Mouse (Mus musculus): ENCODE measurements at regions not wholly inside any gene's neighbourhood (a gene's known extent, or its start where the extent isn't known, plus 50 kb on each side); places are given as distances from the start of the nearest gene placed in this dataset.

- DNase-seq (ENCODE audit: low read depth, low spot score), result no peak
These were observed 322.3 kb upstream of the Gm5148 start for GRCm38 (mm10) chr3:38046611-38047010.

GRCm38 (mm10) chr3:38045989-38046388, 321.7 kb upstream of the Gm5148 start:
- DNase-seq (ENCODE audit: low read depth, low spot score), result no peak

- no peak for DNase-seq (ENCODE audit: low read depth, low spot score)
These were observed 321.2 kb upstream of the Gm5148 start for GRCm38 (mm10) chr3:38045523-38045922.

- DNase-seq (ENCODE audit: low read depth, low spot score), result no peak
These were observed 320.0 kb upstream of the Gm5148 start for GRCm38 (mm10) chr3:38044338-38044737.

GRCm38 (mm10) chr3:38042614-38043013, 318.3 kb upstream of the Gm5148 start:
- peak; percentile 40 for DNase-seq (ENCODE audit: low read depth, low spot score)

GRCm38 (mm10) chr3:38036131-38036530, 311.8 kb upstream of the Gm5148 start:
- DNase-seq (ENCODE audit: low read depth, low spot score), result no peak

- DNase-seq (ENCODE audit: low read depth, low spot score), result no peak
These were observed 309.8 kb upstream of the Gm5148 start for GRCm38 (mm10) chr3:38034138-38034537.

- DNase-seq (ENCODE audit: low read depth, low spot score), result no peak
These were observed 290.5 kb upstream of the Gm5148 start for GRCm38 (mm10) chr3:38014768-38015167.

- no peak for DNase-seq (ENCODE audit: low read depth, low spot score)
These were observed 284.9 kb upstream of the Gm5148 start for GRCm38 (mm10) chr3:38009168-38009567.

GRCm38 (mm10) chr3:38008321-38008720, 284.0 kb upstream of the Gm5148 start:
- DNase-seq (ENCODE audit: low read depth, low spot score), result no peak

- no peak for DNase-seq (ENCODE audit: low read depth, low spot score)
These were observed 283.3 kb upstream of the Gm5148 start for GRCm38 (mm10) chr3:38007626-38008025.

GRCm38 (mm10) chr3:38002275-38002674, 278.0 kb upstream of the Gm5148 start:
- DNase-seq (ENCODE audit: low read depth, low spot score), result no peak

- DNase-seq (ENCODE audit: low read depth, low spot score), result no peak
These were observed 275.5 kb upstream of the Gm5148 start for GRCm38 (mm10) chr3:37999779-38000178.

GRCm38 (mm10) chr3:37997998-37998397, 273.7 kb upstream of the Gm5148 start:
- no peak for DNase-seq (ENCODE audit: low read depth, low spot score)

- DNase-seq (ENCODE audit: low read depth, low spot score), result no peak
These were observed 265.7 kb upstream of the Gm5148 start for GRCm38 (mm10) chr3:37989992-37990391.

- peak; percentile 11 for DNase-seq (ENCODE audit: low read depth, low spot score)
These were observed 263.6 kb upstream of the Gm5148 start for GRCm38 (mm10) chr3:37987775-37988505.

- DNase-seq (ENCODE audit: low read depth, low spot score), result no peak
These were observed 262.9 kb upstream of the Gm5148 start for GRCm38 (mm10) chr3:37987007-37987774.

GRCm38 (mm10) chr3:37984706-37985105, 260.4 kb upstream of the Gm5148 start:
- DNase-seq (ENCODE audit: low read depth, low spot score), result no peak

GRCm38 (mm10) chr3:37981481-37982180, 257.3 kb upstream of the Gm5148 start:
- peak; percentile 14 for DNase-seq (ENCODE audit: low read depth, low spot score)

- peak; percentile 47 for DNase-seq (ENCODE audit: low read depth, low spot score)
These were observed 255.6 kb upstream of the Gm5148 start for GRCm38 (mm10) chr3:37979871-37980270.

GRCm38 (mm10) chr3:37978481-37978880, 254.2 kb upstream of the Gm5148 start:
- DNase-seq (ENCODE audit: low read depth, low spot score), result peak; percentile 48

- peak; percentile 21 for DNase-seq (ENCODE audit: low read depth, low spot score)
These were observed 253.2 kb upstream of the Gm5148 start for GRCm38 (mm10) chr3:37977453-37977852.

Measured in R1 (cell line).